Mouse (Mus musculus): Measurements from ENCODE around the gene Lgals9. TPM values are rescaled to one million over a fixed set of nuclear protein-coding genes. Genes with fewer than 3 reads are reported as not detected.
A peak's percentile ranks its signal among the peaks of the same experiment; 100 is the strongest.
"Not testable (repeated sequence)": the region's sequence is repeated elsewhere in the genome, so short reads cannot be mapped to it uniquely, and the experiment has no call there.

The Lgals9 gene
- polyA plus RNA-seq, 1 experiment from 2014 or later: 64.8 TPM

DNA sequence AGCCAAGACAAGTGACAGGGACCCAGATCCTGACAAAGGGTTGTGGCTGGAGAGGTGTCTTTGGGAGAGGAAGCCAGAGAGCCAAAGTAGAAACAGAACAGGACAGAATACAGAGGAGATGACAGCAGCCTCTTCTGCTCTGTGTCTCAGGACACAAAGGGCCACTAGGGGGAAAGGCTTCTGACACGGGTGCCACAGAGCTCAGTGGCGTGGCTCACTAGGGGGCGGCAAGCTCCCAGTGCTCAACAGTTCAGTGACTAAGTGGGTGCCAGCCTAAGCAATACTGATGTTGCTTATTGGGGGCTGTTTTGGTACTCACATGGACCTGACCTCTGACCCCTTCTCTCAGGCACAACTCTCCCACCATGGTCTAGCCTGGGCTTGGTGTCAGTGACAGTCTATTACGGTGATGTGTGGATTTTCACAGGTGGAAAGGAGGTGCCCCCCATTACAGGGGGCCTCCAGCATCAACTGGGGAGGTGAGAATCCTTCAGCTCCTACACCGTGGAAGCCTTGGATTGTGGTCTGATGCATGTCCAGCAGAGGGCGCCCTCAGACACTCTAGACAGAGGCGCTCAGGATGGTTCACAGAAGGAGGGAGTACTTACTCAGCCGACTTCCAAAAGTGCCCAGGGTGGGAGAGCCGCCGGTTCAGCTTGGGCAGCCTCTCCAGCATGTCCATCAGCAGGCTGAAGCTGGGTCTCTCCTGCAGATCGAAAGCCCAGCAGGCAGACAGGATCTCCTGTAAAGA is 34.4 kb upstream of the Lgals9 start:
- Histone ChIP-seq H3K4me3 (replicated peaks) (no peak overlapping the region), H3K27ac (no peak overlapping the region), H3K27me3 (no peaks in the 10 kb centered on the region), H3K36me3 (peaks cover 25% of the 10 kb centered on the region), H3K9ac (no peak overlapping the region), H3K4me1 (replicated peaks) (peaks cover 42% of the 10 kb centered on the region), H3K4me2 (no peak overlapping the region), H3K9me3 (replicated peaks) (no peaks in the 10 kb centered on the region)
- 37% methylated on average over 11 of the region's 11 CpGs for WGBS (ENCODE audit: insufficient replicate concordance)
- DNase-seq (peak; percentile 55), ATAC-seq (ENCODE audit: low read depth) (no peak; the same call in 1 of the 2 replicates)

DNA sequence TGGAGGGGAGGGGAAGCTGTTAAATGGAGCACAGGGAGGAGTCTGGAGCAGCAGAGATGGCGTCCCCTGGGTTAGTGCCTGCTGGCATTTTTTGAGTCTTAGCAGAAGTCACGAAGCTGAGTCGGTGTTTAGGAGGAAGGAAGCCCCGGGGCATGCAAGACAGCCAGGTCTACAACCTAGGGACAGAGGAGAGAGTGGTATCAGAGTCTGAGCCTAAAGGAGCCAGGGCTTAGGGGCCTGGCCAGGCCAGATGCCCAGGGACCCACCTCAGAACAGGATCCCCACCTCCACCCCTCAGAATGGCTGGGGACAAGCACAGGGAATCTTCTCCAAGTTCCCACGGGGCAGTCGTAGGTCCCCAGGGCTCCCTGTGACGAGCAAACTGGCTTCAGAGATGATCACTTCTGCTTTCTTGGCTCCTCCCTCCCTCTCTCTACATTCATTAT is 32.4 kb upstream of the Lgals9 start:
- Histone ChIP-seq H3K36me3 (peaks cover 25% of the 10 kb centered on the region), H3K4me1 (replicated peaks) (peaks cover 26% of the 10 kb centered on the region), H3K4me3 (replicated peaks) (no peak overlapping the region), H3K9ac (no peak overlapping the region), H3K9me3 (replicated peaks) (no peaks in the 10 kb centered on the region), H3K4me2 (no peak overlapping the region), H3K27me3 (no peaks in the 10 kb centered on the region), H3K27ac (no peak overlapping the region)
- no peak for DNase-seq
- WGBS (ENCODE audit: insufficient replicate concordance): 37% methylated on average over 7 of the region's 7 CpGs
- ATAC-seq (ENCODE audit: low read depth): no peak

DNA sequence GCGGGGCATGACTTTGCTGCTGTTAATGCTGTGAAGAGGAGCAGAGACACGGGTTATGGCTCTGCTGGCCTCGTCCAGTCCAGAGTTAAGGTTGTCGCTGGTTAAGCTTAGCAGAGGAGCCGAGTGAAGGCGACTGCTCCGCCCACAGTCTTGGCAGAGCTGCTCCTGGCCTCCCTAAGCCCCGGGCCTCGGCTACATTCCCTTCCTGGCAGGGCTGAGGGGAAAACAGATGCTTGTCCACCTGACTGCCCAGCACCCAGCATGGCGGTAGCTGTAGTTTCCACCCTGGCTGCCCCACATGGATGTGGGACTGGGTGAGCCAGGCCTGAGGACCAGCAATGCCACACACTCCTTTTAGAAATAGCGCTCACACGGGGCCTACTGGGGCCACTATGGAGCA is 31.5 kb upstream of the Lgals9 start:
- Histone ChIP-seq H3K4me3 (replicated peaks) (no peak overlapping the region), H3K4me1 (replicated peaks) (peaks cover 26% of the 10 kb centered on the region), H3K9ac (no peak overlapping the region), H3K36me3 (peaks cover 22% of the 10 kb centered on the region), H3K9me3 (replicated peaks) (no peaks in the 10 kb centered on the region), H3K27me3 (no peaks in the 10 kb centered on the region), H3K4me2 (no peak overlapping the region), H3K27ac (no peak overlapping the region)
- ATAC-seq (ENCODE audit: low read depth): no peak
- WGBS (ENCODE audit: insufficient replicate concordance): 79% methylated on average over 12 of the region's 12 CpGs
- DNase-seq: no peak

DNA sequence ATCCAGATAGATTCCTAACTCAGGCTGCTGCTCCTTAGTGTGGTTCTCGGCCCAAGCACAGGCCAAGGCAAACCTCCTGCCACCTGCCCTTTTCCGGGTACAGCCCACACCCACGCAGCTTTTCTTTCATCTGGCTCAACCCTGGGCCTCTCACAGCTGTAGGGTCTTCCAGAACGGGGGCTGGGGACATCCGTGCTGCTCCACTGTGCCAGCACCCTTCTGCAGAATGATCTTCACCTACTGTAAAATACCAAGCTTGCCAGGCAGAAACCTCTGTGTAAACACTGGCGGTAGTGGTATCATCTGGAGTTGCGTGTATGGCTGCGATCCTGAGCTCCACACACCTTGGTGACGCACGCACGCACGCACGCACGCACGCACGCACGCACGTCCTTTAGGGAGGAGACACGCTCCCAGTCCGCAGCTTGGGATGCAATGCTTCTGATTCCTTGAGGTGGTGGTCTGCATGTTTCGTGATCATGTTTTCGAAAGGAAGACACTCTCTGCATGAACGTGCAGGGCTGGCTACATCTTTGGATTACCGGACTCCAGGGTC is 31.0 kb upstream of the Lgals9 start:
- WGBS (ENCODE audit: insufficient replicate concordance): 84% methylated on average over 24 of the region's 24 CpGs
- H3K27me3 ChIP-seq: no peaks in the 10 kb centered on the region
- no peak overlapping the region for H3K4me3 ChIP-seq (replicated peaks)
- no peaks in the 10 kb centered on the region for H3K9me3 ChIP-seq (replicated peaks)
- peaks cover 17% of the 10 kb centered on the region; the same call in 1 of the 2 replicates for H3K36me3 ChIP-seq
- ATAC-seq (ENCODE audit: low read depth) (no peak), DNase-seq (no peak)
- no peak overlapping the region for H3K9ac ChIP-seq
- H3K27ac ChIP-seq: no peak overlapping the region
- H3K4me2 ChIP-seq: no peak overlapping the region
- peaks cover 22% of the 10 kb centered on the region for H3K4me1 ChIP-seq (replicated peaks)

DNA sequence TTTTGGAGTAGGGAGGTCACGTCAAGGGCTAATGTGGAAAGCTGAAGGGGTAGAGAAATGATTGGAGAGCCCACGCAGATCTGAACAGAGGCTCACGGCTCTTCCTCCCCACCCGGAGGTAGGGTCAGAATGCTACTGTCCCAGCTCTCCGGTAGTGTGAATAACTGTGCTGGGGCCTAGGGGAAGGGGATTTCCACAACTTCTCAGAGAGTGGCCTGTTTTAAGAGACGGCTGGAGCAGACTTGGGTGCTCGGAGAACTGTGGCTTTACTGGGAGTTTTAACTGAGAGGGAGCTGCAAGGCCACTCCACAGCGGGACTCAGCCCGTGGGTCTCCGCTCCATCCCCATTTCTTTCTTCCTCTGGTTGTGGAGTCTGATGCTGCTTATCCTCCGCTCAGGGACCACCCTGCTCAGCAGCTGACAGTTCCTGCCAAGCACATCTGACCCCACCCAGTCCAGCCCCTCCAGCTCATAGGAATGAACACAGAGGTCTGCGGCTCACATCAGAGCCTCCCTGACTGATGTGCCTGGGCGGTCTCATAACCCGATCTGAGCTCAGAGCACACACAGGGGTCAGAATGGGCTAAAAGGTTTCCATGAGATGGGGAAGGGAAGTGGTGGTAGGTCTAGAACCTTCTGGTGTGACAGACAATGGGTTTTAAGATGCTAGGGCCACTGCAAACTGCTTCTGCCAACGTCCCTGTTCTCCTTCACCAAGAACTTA is 30.0 kb upstream of the Lgals9 start:
- H3K4me3 ChIP-seq (replicated peaks): no peak overlapping the region
- H3K4me1 ChIP-seq (replicated peaks): peaks cover 21% of the 10 kb centered on the region
- 70% methylated on average over 15 of the region's 15 CpGs for WGBS (ENCODE audit: insufficient replicate concordance)
- no peaks in the 10 kb centered on the region for H3K9me3 ChIP-seq (replicated peaks)
- ATAC-seq (ENCODE audit: low read depth) (no peak; the same call in 1 of the 2 replicates), DNase-seq (no peak)
- no peak overlapping the region for H3K27ac ChIP-seq
- peaks cover 13% of the 10 kb centered on the region; the same call in 1 of the 2 replicates for H3K36me3 ChIP-seq
- no peak overlapping the region for H3K4me2 ChIP-seq
- H3K27me3 ChIP-seq: no peaks in the 10 kb centered on the region
- no peak overlapping the region for H3K9ac ChIP-seq

DNA sequence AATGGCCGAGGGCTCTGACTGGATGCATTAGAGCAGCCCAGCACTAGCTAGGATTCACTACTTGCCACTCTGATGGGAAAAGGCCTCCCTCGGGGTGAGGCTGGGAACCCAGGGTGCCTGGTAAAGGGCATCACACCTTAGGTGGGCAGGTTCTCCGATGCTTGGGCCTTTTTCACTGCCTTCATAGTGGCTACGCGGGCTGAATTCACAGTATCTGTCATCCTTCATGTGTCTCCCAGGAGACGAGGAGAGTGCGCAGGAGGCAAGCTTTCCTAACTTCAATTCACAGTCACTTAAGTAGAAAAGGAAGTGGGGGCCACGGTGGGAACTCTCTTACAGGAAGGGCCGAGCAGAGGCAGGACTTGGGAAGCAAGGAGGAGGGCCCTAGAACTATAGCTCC is 29.1 kb upstream of the Lgals9 start:
- DNase-seq: no peak
- WGBS (ENCODE audit: insufficient replicate concordance): 60% methylated on average over 9 of the region's 9 CpGs

DNA sequence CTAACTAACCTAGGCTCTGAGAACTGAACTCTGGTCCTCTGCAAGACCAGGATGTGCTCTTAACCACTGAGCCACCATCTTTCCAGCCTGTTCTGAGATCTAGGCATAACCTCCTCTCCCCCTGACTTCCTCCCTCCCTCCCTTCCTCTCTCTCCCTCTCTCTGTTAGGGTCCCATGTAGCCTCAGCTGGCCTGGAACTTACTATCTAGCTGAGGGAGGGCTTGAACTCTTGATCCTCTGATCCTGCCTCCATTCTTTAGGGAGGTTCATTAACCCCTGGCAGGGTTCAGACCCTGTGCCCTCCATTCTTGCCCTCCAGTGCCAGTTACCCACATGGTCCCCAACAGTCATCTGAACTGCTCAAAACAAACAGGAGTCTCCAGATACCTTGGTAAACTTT is 28.3 kb upstream of the Lgals9 start:
- no peak overlapping the region for H3K4me3 ChIP-seq (replicated peaks)

More for the DNA sequence above, 29.1 kb upstream of the Lgals9 start:
- no peak overlapping the region for H3K4me3 ChIP-seq (replicated peaks)
- H3K27me3 ChIP-seq: no peaks in the 10 kb centered on the region
- no peak overlapping the region for H3K4me2 ChIP-seq
- H3K36me3 ChIP-seq: peaks cover 9% of the 10 kb centered on the region; the same call in 1 of the 2 replicates
- H3K4me1 ChIP-seq (replicated peaks): peaks cover 17% of the 10 kb centered on the region
- no peak overlapping the region for H3K27ac ChIP-seq
- no peaks in the 10 kb centered on the region for H3K9me3 ChIP-seq (replicated peaks)
- H3K9ac ChIP-seq: no peak overlapping the region
- ATAC-seq (ENCODE audit: low read depth): no peak

DNA sequence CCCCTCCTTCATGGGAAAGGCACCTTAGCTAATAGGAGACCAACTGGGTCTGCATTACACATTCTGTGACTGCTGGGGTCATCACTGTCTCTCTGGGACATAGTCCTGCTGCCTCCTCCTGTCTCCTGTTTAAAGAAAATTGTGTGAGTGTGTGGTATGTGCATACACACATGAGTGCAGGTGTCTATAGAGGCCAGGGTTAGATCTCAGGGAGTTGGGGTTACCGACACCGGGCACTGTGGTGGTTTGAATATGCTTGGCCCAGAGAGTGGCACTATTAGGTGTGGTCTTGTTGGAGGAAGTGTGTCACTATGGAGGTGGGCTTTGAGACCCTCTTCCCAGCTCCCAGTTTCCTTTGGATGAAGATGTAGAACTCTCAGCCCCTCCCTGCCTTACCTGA is 27.8 kb upstream of the Lgals9 start:
- 87% methylated on average over 2 of the region's 2 CpGs for WGBS (ENCODE audit: insufficient replicate concordance)
- H3K4me2 ChIP-seq: no peak overlapping the region
- no peak for DNase-seq

More for the DNA sequence above, 28.3 kb upstream of the Lgals9 start:
- Histone ChIP-seq H3K9me3 (replicated peaks) (no peaks in the 10 kb centered on the region), H3K27me3 (no peaks in the 10 kb centered on the region), H3K4me1 (replicated peaks) (peaks cover 24% of the 10 kb centered on the region), H3K9ac (no peak overlapping the region), H3K4me2 (no peak overlapping the region), H3K36me3 (0 out of 2 replicates have a peak, but pooled peaks cover 2% of the 10 kb centered on the region), H3K27ac (no peak overlapping the region)
- DNase-seq: no peak
- no peak for ATAC-seq (ENCODE audit: low read depth)

DNA sequence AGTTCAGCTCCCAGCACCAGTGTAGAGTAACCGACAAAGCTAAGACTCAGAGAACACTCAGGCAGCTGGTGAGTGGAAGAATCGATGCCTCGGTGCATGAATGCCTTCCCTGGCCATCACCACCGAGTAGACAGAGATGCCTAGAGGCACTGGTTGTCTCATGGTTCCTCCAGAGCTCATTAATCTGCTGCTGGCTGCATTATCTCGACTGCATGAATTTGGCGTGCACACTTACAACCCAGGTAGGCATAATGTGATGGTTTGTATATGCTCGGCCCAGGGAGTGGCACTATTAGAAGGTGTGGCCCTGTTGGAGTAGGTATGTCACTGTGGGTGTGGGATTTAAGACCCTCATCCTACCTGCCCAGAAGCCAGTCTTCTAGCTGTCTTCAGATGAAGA is 24.1 kb upstream of the Lgals9 start:
- Histone ChIP-seq H3K4me2 (no peak overlapping the region), H3K36me3 (no peaks in the 10 kb centered on the region), H3K27ac (no peak overlapping the region), H3K4me3 (replicated peaks) (no peak overlapping the region), H3K4me1 (replicated peaks) (peaks cover 40% of the 10 kb centered on the region), H3K9me3 (replicated peaks) (no peaks in the 10 kb centered on the region), H3K9ac (no peak overlapping the region), H3K27me3 (no peaks in the 10 kb centered on the region)
- WGBS (ENCODE audit: insufficient replicate concordance): 76% methylated on average over 7 of the region's 7 CpGs
- DNase-seq: no peak
- ATAC-seq (ENCODE audit: low read depth): no peak

More for the DNA sequence above, 27.8 kb upstream of the Lgals9 start:
- Histone ChIP-seq H3K36me3 (0 out of 2 replicates have a peak, but pooled peaks cover 2% of the 10 kb centered on the region), H3K9ac (no peak overlapping the region), H3K27me3 (no peaks in the 10 kb centered on the region), H3K9me3 (replicated peaks) (no peaks in the 10 kb centered on the region), H3K27ac (no peak overlapping the region), H3K4me3 (replicated peaks) (no peak overlapping the region), H3K4me1 (replicated peaks) (peaks cover 30% of the 10 kb centered on the region)
- ATAC-seq (ENCODE audit: low read depth): no peak

DNA sequence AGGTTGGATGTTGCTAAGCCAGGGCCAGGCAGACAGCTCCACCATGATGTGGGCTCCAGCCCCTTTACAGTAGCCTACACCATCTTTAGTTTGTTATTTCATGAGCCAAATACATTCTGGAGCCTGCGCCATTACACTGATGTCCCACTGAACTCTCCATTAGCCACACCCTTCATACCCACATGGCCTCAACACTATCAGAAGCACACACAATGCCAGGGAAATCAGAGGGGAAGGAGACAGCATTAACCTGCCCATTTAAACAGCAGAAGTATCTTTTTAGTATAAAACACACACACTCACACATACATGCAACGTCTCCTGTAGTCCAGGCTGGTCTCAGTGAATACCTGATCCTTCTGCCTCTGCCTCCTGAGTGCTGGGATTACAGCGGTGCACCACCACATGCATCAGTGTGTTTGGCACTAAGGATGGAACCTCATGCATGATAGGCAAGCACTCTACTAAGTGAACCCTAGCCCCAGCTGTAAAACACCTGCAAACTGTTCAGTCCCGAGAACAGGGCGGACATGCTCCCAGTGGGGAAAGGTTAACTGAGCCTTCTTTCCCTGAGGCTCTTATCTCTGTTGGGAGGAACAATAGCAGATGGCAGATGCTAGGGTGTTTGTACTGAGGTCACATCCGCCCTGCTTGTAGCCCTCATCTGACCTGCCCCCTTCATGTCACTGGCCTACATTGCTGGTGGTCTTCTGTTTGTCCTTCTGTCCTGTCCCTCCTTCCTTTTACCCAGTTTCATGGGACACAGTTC is 23.4 kb upstream of the Lgals9 start:
- Histone ChIP-seq H3K27ac (no peak overlapping the region), H3K36me3 (no peaks in the 10 kb centered on the region), H3K4me2 (no peak overlapping the region), H3K9ac (no peak overlapping the region), H3K4me1 (replicated peaks) (peaks cover 47% of the 10 kb centered on the region), H3K9me3 (replicated peaks) (no peaks in the 10 kb centered on the region), H3K4me3 (replicated peaks) (no peak overlapping the region), H3K27me3 (no peaks in the 10 kb centered on the region)
- DNase-seq: no peak
- 0 out of 2 replicates have a peak, but pooled peaks have one; percentile 45 for ATAC-seq (ENCODE audit: low read depth)
- WGBS (ENCODE audit: insufficient replicate concordance): 51% methylated on average over 6 of the region's 6 CpGs

DNA sequence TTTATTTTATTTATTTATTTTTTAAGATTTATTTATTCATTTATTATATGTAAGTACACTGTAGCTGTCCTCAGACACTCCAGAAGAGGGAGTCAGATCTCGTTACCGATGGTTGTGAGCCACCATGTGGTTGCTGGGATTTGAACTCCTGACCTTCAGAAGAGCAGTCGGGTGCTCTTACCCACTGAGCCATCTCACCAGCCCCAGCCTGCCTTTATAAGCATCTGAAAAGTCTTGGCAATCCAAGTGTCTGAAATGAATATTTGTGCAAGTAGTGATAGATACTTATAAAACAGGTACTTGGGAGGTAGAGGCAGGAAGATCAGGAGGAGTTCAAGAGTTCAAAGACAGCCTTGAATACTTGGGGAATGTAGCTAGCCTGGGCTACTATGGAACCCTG is 22.6 kb upstream of the Lgals9 start:
- H3K9me3 ChIP-seq (replicated peaks); H3K4me2 ChIP-seq; ATAC-seq (ENCODE audit: low read depth); H3K4me3 ChIP-seq (replicated peaks); H3K36me3 ChIP-seq; H3K27ac ChIP-seq; DNase-seq; H3K9ac ChIP-seq; H3K27me3 ChIP-seq: not testable (repeated sequence)
- peaks cover 55% of the 10 kb centered on the region for H3K4me1 ChIP-seq (replicated peaks)
- 79% methylated on average over 3 of the region's 3 CpGs for WGBS (ENCODE audit: insufficient replicate concordance)
